Mouse (Mus musculus) liver, postnatal 0 days (tissue): Measurements from ENCODE around the gene Supt5. TPM values are rescaled to one million over a fixed set of nuclear protein-coding genes. Genes with fewer than 3 reads are reported as not detected.
"Not testable (repeated sequence)": the region's sequence is repeated elsewhere in the genome, so short reads cannot be mapped to it uniquely, and the experiment has no call there.

Source experiments
- ATAC-seq: fragments of 200-750 bp; cut with Nextera tagmentation; 2 replicates; pipeline ENCODE4 v1.8.0; 2017; ENCODE audit warnings: mild to moderate bottlenecking, moderate library complexity
- DNase-seq: peaks from one replicate; pipeline ENCODE4 v3.0.0-alpha.2; 2016
- H3K27ac ChIP-seq: fragments of 300-500 bp; sonication (generic); 2 replicates; pipeline ENCODE4 v1.5.1; 2014; ENCODE audit warnings: antibody characterized with exemption, moderate library complexity, mild to moderate bottlenecking, low read depth
- H3K27me3 ChIP-seq: fragments of 300-500 bp; sonication (generic); 2 replicates; pipeline ENCODE4 v1.6.1; 2014; ENCODE audit warnings: low read length, control low read depth, mixed read lengths; ENCODE audit not compliant: insufficient read depth
- H3K36me3 ChIP-seq: fragments of 300-500 bp; sonication (generic); replicated peaks from 2 replicates; pipeline ENCODE4 v1.6.1; 2014; ENCODE audit warnings: mild to moderate bottlenecking, control low read depth, low read length, moderate library complexity, mixed read lengths; ENCODE audit not compliant: insufficient read depth
- H3K4me1 ChIP-seq: fragments of 300-500 bp; sonication (generic); 2 replicates; pipeline ENCODE4 v1.6.1; 2014; ENCODE audit warnings: antibody characterized with exemption, mild to moderate bottlenecking, control low read depth; ENCODE audit not compliant: insufficient read depth
- H3K4me2 ChIP-seq: fragments of 300-500 bp; sonication (generic); 2 replicates; pipeline ENCODE4 v1.6.1; 2014; ENCODE audit warnings: low read depth, mild to moderate bottlenecking, low read length, moderate library complexity, mixed read lengths
- H3K4me3 ChIP-seq: fragments of 300-500 bp; sonication (generic); 2 replicates; pipeline ENCODE4 v1.5.1; 2014; ENCODE audit warnings: low read depth, low read length
- H3K9ac ChIP-seq: fragments of 300-500 bp; sonication (generic); replicated peaks from 2 replicates; pipeline ENCODE4 v1.6.1; 2014; ENCODE audit warnings: mild to moderate bottlenecking, moderate library complexity
- H3K9me3 ChIP-seq: fragments of 300-500 bp; sonication (generic); 2 replicates; pipeline ENCODE4 v1.6.1; 2016; ENCODE audit warnings: mild to moderate bottlenecking, control low read depth, low read length, mixed read lengths
- CTCF ChIP-seq: sonication (generic); IDR thresholded peaks from 2 replicates; pipeline ENCODE4 v1.5.1; 2016; ENCODE audit warnings: antibody characterized with exemption, low read depth
- EP300 ChIP-seq: IDR thresholded peaks from 2 replicates; pipeline ENCODE4 v1.6.1; 2016; ENCODE audit warnings: antibody characterized with exemption, low read depth, mild to moderate bottlenecking
- WGBS: fragments of 180-500 bp; shearing (Covaris S2); extraction: QIAGEN DNeasy Blood & Tissue Kit; methylation state at CpG from one replicate; pipeline ENCODE4 v1.1.7; 2014; ENCODE audit not compliant: insufficient replicate concordance; 5-methylcytosine and 5-hydroxymethylcytosine counted together
- polyA plus RNA-seq: library from polyadenylated mRNA; unstranded; fragments of >200 nt; fragmentation: Nextera tagmentation; extraction: Ambion mirVana; gene quantifications from 2 replicates; pipeline ENCODE4 v1.2.1, GENCODE M21; 2015

Supt5 gene
- 18.7 and 21.0 TPM in 2 replicates for polyA plus RNA-seq

- peaks cover 17% of the 10 kb centered on the region for H3K4me1 ChIP-seq
Observed at GRCm38 (mm10) chr7:28338108-28338998, at the start of gene Supt5. Supt5 (minus strand) TSS chr7:28338746.

DNA sequence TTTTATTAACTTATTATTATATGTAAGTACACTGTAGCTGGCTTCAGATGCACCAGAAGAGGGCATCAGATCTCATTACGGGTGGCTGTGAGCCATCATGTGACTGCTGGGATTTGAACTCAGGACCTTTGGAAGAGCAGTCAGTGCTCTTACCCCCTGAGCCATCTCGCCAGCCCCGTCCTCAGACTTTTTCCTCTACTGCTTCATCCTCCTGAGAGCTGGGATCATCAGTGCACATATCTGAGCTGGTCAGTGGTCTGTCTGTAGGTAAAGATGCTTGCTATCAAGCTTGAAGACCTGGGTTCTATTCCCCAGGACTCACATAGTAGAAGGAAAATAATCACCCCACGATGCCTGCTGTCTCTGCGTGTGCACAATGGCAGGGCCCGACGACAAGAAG, 48.8 kb upstream of the Supt5 start:
- DNase-seq, H3K4me2 ChIP-seq, H3K9ac ChIP-seq, H3K4me3 ChIP-seq, H3K27me3 ChIP-seq, ATAC-seq, H3K27ac ChIP-seq, H3K9me3 ChIP-seq: not testable (repeated sequence)
- 81% methylated on average over 7 of the region's 7 CpGs for WGBS
- Histone ChIP-seq H3K4me1 (peaks cover 46% of the 10 kb centered on the region), H3K36me3 (peaks cover 21% of the 10 kb centered on the region)

More at GRCm38 (mm10) chr7:28338108-28338998, at the start of gene Supt5:
- TF ChIP-seq EP300 = peak; percentile 88
- no peak; the same call in none of the 2 replicates for TF ChIP-seq CTCF
- peak within 1 kb of the TSS; percentile 87 for H3K4me2 ChIP-seq
- DNase-seq = peak; percentile 97
- peak within 1 kb of the TSS; percentile 90 for H3K4me3 ChIP-seq
- peak; percentile 98 for ATAC-seq
- peak within 1 kb of the TSS; percentile 96 for H3K9ac ChIP-seq
- WGBS = under 1% methylated on average over 76 of the region's 77 CpGs
- no peaks in the 10 kb centered on the region for H3K9me3 ChIP-seq
- H3K27me3 ChIP-seq = no peaks in the 10 kb centered on the region
- peaks cover 4% of the 10 kb centered on the region; the same call in 1 of the 2 replicates for H3K36me3 ChIP-seq
- H3K27ac ChIP-seq = peak within 1 kb of the TSS; percentile 89

GRCm38 (mm10) chr7:28386877-28387276, 48.3 kb upstream of the Supt5 start:
- not testable (repeated sequence) for H3K9ac ChIP-seq, DNase-seq, H3K4me3 ChIP-seq, H3K27me3 ChIP-seq, H3K4me2 ChIP-seq, H3K27ac ChIP-seq, ATAC-seq, H3K9me3 ChIP-seq
- Histone ChIP-seq H3K4me1 (peaks cover 47% of the 10 kb centered on the region), H3K36me3 (peaks cover 21% of the 10 kb centered on the region)
- 77% methylated on average over 6 of the region's 6 CpGs for WGBS

DNA sequence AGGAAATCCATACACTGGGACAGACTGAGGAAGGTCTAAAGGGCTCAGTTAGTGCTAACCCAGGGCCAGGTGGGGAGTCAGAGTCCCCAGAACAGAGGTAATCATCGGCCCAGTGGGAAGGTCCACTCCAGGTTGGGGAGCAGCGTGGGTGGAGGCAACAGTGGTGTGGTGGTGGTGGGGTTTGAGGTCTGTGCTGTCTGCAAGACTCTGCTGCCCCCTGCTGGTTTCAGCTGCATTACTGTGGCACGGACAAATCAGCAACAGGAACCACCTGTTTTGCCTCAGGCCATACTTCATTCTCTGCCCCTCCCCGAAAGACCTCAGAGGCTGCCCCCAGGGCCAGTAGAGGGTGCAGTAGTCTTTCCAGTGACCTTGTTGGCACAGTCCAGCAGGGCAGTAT, 47.9 kb upstream of the Supt5 start:
- peaks cover 21% of the 10 kb centered on the region for H3K36me3 ChIP-seq
- DNase-seq = peak; percentile 93
- H3K4me2 ChIP-seq = peak overlapping the region; percentile 36
- ATAC-seq = peak; percentile 28
- H3K9ac ChIP-seq = 0 out of 2 replicates have a peak overlapping the region, but pooled peaks have one; percentile 50
- H3K4me1 ChIP-seq = peaks cover 47% of the 10 kb centered on the region
- H3K27me3 ChIP-seq = no peaks in the 10 kb centered on the region
- H3K4me3 ChIP-seq = no peak overlapping the region
- 4% methylated on average over 4 of the region's 4 CpGs for WGBS
- H3K27ac ChIP-seq = peak overlapping the region; percentile 100
- TF ChIP-seq CTCF = peak; percentile 97
- no peak for TF ChIP-seq EP300
- no peaks in the 10 kb centered on the region for H3K9me3 ChIP-seq

DNA sequence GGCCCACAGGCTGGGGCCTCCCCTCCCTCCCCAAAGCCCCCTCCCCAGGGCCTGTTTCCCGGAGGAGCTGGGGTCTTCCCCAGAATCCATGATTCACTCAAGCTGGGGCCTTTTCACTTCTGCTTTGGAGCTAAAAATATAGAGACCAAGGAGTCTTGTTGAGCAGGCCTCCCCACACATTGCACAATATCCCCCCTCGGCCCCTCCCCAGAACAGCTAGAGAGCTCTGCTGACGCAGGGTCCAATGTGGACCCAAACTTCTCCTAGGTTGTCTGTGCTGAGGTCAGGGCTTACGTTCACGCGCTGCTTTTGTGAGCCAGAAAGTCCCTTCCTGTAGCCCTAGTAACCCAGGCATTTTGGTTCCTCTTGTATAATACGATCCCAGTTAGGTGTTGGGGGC, 47.5 kb upstream of the Supt5 start:
- Histone ChIP-seq H3K9me3 (no peaks in the 10 kb centered on the region), H3K9ac (0 out of 2 replicates have a peak overlapping the region, but pooled peaks have one; percentile 50), H3K4me3 (no peak overlapping the region), H3K27ac (peak overlapping the region; percentile 100), H3K4me1 (peaks cover 50% of the 10 kb centered on the region), H3K27me3 (no peaks in the 10 kb centered on the region), H3K4me2 (peak overlapping the region; percentile 36), H3K36me3 (peaks cover 21% of the 10 kb centered on the region)
- no peak for TF ChIP-seq CTCF
- 42% methylated on average over 7 of the region's 7 CpGs for WGBS
- DNase-seq (peak; percentile 73), ATAC-seq (peak; percentile 5; the same call in 1 of the 2 replicates)

GRCm38 (mm10) chr7:28385196-28385595, 46.6 kb upstream of the Supt5 start:
- Histone ChIP-seq H3K27me3 (no peaks in the 10 kb centered on the region), H3K4me1 (peaks cover 58% of the 10 kb centered on the region), H3K4me2 (0 out of 2 replicates have a peak overlapping the region, but pooled peaks have one; percentile 36), H3K36me3 (peaks cover 14% of the 10 kb centered on the region), H3K9ac (0 out of 2 replicates have a peak overlapping the region, but pooled peaks have one; percentile 21), H3K9me3 (no peaks in the 10 kb centered on the region), H3K27ac (peak overlapping the region; percentile 100), H3K4me3 (no peak overlapping the region)
- TF ChIP-seq EP300 (no peak), CTCF (no peak)
- no peak for DNase-seq
- 78% methylated on average over 9 of the region's 9 CpGs for WGBS
- ATAC-seq = no peak
